Mouse (Mus musculus): ENCODE results near the gene Slc7a5.

GRCm38 (mm10) chr8:121911400-121911799, 3.9 kb upstream of the Slc7a5 start:
- TF ChIP-seq CTCF (IDR thresholded peaks at IDR 0.05; ENCODE audit: borderline replicate concordance, extremely low read depth, insufficient read depth, insufficient read length), result no peak
- no peak for TF ChIP-seq POLR2A (IDR thresholded peaks at IDR 0.05; ENCODE audit: borderline replicate concordance, extremely low read depth, insufficient read depth, insufficient read length, poor library complexity, severe bottlenecking)
